Mouse (Mus musculus) CH12.LX (cell line): Measurements from ENCODE around the gene Cfdp1. TPM values are rescaled to one million over a fixed set of nuclear protein-coding genes. Genes with fewer than 3 reads are reported as not detected.

ENCODE experiments used
- DNase-seq: peaks from one replicate; pipeline ENCODE4 v3.0.0-alpha.2; 2013; ENCODE audit errors: extremely low read depth
- H3K27ac ChIP-seq: 2 replicates; pipeline ENCODE4 v1.5.1; 2012; ENCODE audit warnings: low read depth, mild to moderate bottlenecking, control low read depth, moderate library complexity; ENCODE audit not compliant: insufficient read depth
- H3K27me3 ChIP-seq: replicated peaks from 2 replicates; pipeline ENCODE3; 2012; ENCODE audit warnings: inconsistent platforms
- H3K36me3 ChIP-seq, 2 experiments: replicated peaks in 1 of 2; 2 replicates each; pipeline versions ENCODE3 to v1.6.1; 2012; ENCODE audit warnings: inconsistent platforms in 1 of 2, low read length in 1 of 2, mild to moderate bottlenecking in 1 of 2, mixed read lengths in 1 of 2, moderate library complexity in 1 of 2; ENCODE audit not compliant: control insufficient read depth in 1 of 2, insufficient read depth in 1 of 2
- H3K4me1 ChIP-seq, 2 experiments: 2 replicates each; pipeline ENCODE4 v1.6.1; 2012; ENCODE audit warnings: inconsistent platforms in 1 of 2, moderate library complexity in 1 of 2; ENCODE audit not compliant: insufficient read depth in 2 of 2, control insufficient read depth in 1 of 2
- H3K4me2 ChIP-seq: 2 replicates; pipeline ENCODE4 v1.6.1; 2012; ENCODE audit warnings: low read depth, mild to moderate bottlenecking, control low read depth; ENCODE audit not compliant: poor library complexity, insufficient read depth, severe bottlenecking
- H3K4me3 ChIP-seq, 3 experiments: fragments of 150-350 bp in 1 of 3; sonication (generic) in 1 of 3; replicated peaks in 1 of 3; 2 replicates each; pipeline versions ENCODE3 to v1.5.1; 2011 to 2012; ENCODE audit warnings: low read depth in 2 of 3, low read length in 2 of 3, mild to moderate bottlenecking in 2 of 3, moderate library complexity in 2 of 3, control low read depth in 1 of 3, improper control_type of control experiment in 1 of 3, inconsistent platforms in 1 of 3, mixed read lengths in 1 of 3; ENCODE audit not compliant: poor library complexity in 1 of 3
- H3K79me2 ChIP-seq: replicated peaks from 2 replicates; pipeline ENCODE4 v1.6.1; 2012; ENCODE audit warnings: mild to moderate bottlenecking, moderate library complexity; ENCODE audit not compliant: control insufficient read depth, poor library complexity, insufficient read depth, severe bottlenecking; ENCODE audit errors: extremely low read depth
- H3K9ac ChIP-seq: 2 replicates; pipeline ENCODE4 v1.6.1; 2012; ENCODE audit warnings: low read depth, mild to moderate bottlenecking, control low read depth, moderate library complexity; ENCODE audit not compliant: insufficient read depth
- H3K9me3 ChIP-seq: replicated peaks from 2 replicates; pipeline ENCODE3; 2012; ENCODE audit warnings: low read length, inconsistent platforms, mixed read lengths
- CHD1 ChIP-seq: IDR thresholded peaks from 2 replicates; pipeline ENCODE4 v1.6.1; 2012; ENCODE audit warnings: low read depth, low read length, improper control_type of control experiment, inconsistent platforms
- CTCF ChIP-seq, 2 experiments: IDR thresholded peaks in 1 of 2; conservative IDR thresholded peaks in 1 of 2; 2 replicates each; pipeline ENCODE4 v1.5.1; 2011 to 2012; ENCODE audit warnings: low read depth in 2 of 2, low read length in 2 of 2, improper control_type of control experiment in 1 of 2, inconsistent platforms in 1 of 2, mild to moderate bottlenecking in 1 of 2, moderate library complexity in 1 of 2
- E2F4 ChIP-seq: IDR thresholded peaks from 2 replicates; pipeline ENCODE4 v1.6.1; 2011; ENCODE audit warnings: low read depth, low read length, improper control_type of control experiment; ENCODE audit not compliant: insufficient replicate concordance
- ELF1 ChIP-seq: IDR thresholded peaks from 2 replicates; pipeline ENCODE4 v1.6.1; 2014; ENCODE audit warnings: low read depth, mild to moderate bottlenecking, inconsistent platforms, low read length, improper control_type of control experiment
- EP300 ChIP-seq: IDR thresholded peaks from 2 replicates; pipeline ENCODE4 v1.6.1; 2011; ENCODE audit warnings: low read length, improper control_type of control experiment
- IRF4 ChIP-seq: IDR thresholded peaks from 2 replicates; pipeline ENCODE4 v1.6.1; 2014; ENCODE audit warnings: low read depth, mild to moderate bottlenecking, inconsistent platforms, low read length, improper control_type of control experiment
- MAX ChIP-seq: IDR thresholded peaks from 2 replicates; pipeline ENCODE4 v1.6.1; 2011; ENCODE audit warnings: low read length, improper control_type of control experiment
- MAZ ChIP-seq: IDR thresholded peaks from 2 replicates; pipeline ENCODE4 v1.6.1; 2012; ENCODE audit warnings: low read depth, mild to moderate bottlenecking, inconsistent platforms, low read length, improper control_type of control experiment, moderate library complexity
- MEF2A ChIP-seq: IDR thresholded peaks from 2 replicates; pipeline ENCODE4 v1.6.1; 2014; ENCODE audit warnings: low read depth, mild to moderate bottlenecking, inconsistent platforms, low read length, improper control_type of control experiment, borderline replicate concordance
- MXI1 ChIP-seq: IDR thresholded peaks from 2 replicates; pipeline ENCODE4 v1.6.1; 2011; ENCODE audit warnings: mild to moderate bottlenecking, low read depth, low read length, improper control_type of control experiment
- NELFE ChIP-seq: IDR thresholded peaks from 2 replicates; pipeline ENCODE4 v1.6.1; 2011; ENCODE audit warnings: low read depth, low read length, improper control_type of control experiment
- POLR2A ChIP-seq: IDR thresholded peaks from 2 replicates; pipeline ENCODE4 v1.6.1; 2011; ENCODE audit warnings: low read depth, mild to moderate bottlenecking, improper control_type of control experiment, low read length
- POLR2AphosphoS2 ChIP-seq: IDR thresholded peaks from 2 replicates; pipeline ENCODE4 v1.6.1; 2011; ENCODE audit warnings: low read depth, low read length, improper control_type of control experiment
- RAD21 ChIP-seq: IDR thresholded peaks from 2 replicates; pipeline ENCODE4 v1.6.1; 2011; ENCODE audit warnings: low read depth, mild to moderate bottlenecking, low read length, improper control_type of control experiment, moderate library complexity
- SIN3A ChIP-seq: IDR thresholded peaks from 2 replicates; pipeline ENCODE4 v1.6.1; 2012; ENCODE audit warnings: low read length, improper control_type of control experiment, inconsistent platforms
- SMC3 ChIP-seq: IDR thresholded peaks from 2 replicates; pipeline ENCODE4 v1.6.1; 2011; ENCODE audit warnings: low read depth, low read length, improper control_type of control experiment
- TBP ChIP-seq: conservative IDR thresholded peaks from 2 replicates; pipeline ENCODE4 v1.6.1; 2011; ENCODE audit warnings: low read depth, low read length, improper control_type of control experiment
- UBTF ChIP-seq: IDR thresholded peaks from 2 replicates; pipeline ENCODE4 v1.6.1; 2012; ENCODE audit warnings: low read depth, mild to moderate bottlenecking, inconsistent platforms, low read length, improper control_type of control experiment, moderate library complexity
- USF1 ChIP-seq: IDR thresholded peaks from 2 replicates; pipeline ENCODE4 v1.6.1; 2014; ENCODE audit warnings: low read depth, mild to moderate bottlenecking, inconsistent platforms, low read length, improper control_type of control experiment
- USF2 ChIP-seq: conservative IDR thresholded peaks from 2 replicates; pipeline ENCODE4 v1.6.1; 2011; ENCODE audit warnings: low read depth, low read length, improper control_type of control experiment
- ZC3H11A ChIP-seq: IDR thresholded peaks from 2 replicates; pipeline ENCODE4 v1.6.1; 2012; ENCODE audit warnings: low read depth, mild to moderate bottlenecking, inconsistent platforms, low read length, improper control_type of control experiment
- ZKSCAN1 ChIP-seq: IDR thresholded peaks from 2 replicates; pipeline ENCODE4 v1.6.1; 2012; ENCODE audit warnings: low read depth, inconsistent platforms, low read length, improper control_type of control experiment, borderline replicate concordance
- ZMIZ1 ChIP-seq: IDR thresholded peaks from 2 replicates; pipeline ENCODE4 v1.6.1; 2012; ENCODE audit warnings: low read depth, mild to moderate bottlenecking, inconsistent platforms, low read length, improper control_type of control experiment
- ZNF384 ChIP-seq: IDR thresholded peaks from 2 replicates; pipeline ENCODE4 v1.6.1; 2012; ENCODE audit warnings: low read depth, low read length, improper control_type of control experiment, inconsistent platforms
- dilution Hi-C: fragments of 300-500 bp; cut with MboI; formaldehyde crosslinking; loops from 2 replicates; pipeline ENCODE4 v1.14.3; 2020; ENCODE audit warnings: low sequenced_read_pairs; ENCODE audit not compliant: extremely low pct_unique_long_range_greater_than_20kb, extremely low pct_ligation_motif_present
- in situ Hi-C: fragments of 300-500 bp; cut with MboI; formaldehyde crosslinking; loops from 3 replicates; pipeline ENCODE4 v1.14.3; 2019; ENCODE audit warnings: low sequenced_read_pairs, low pct_ligation_motif_present, low pct_unique_long_range_greater_than_20kb, mixed read lengths
- polyA plus RNA-seq: library from polyadenylated mRNA; unstranded; fragments of >175 nt; gene quantifications from 2 replicates; pipeline ENCODE4 v1.2.1, GENCODE M21; 2012; ENCODE audit warnings: low read depth; ENCODE audit not compliant: insufficient read length
- total RNA-seq, 2 experiments: library from RNA; depleted of rRNA; stranded (reverse); fragments of 300-350 nt in 1 of 2; fragments of >200 nt in 1 of 2; gene quantifications; 2 replicates each; pipeline ENCODE4 v1.2.3; 2012 to 2014

Cfdp1 gene
- total and polyA plus RNA-seq, 3 experiments, result 113 to 210 (median 169) TPM

DNA sequence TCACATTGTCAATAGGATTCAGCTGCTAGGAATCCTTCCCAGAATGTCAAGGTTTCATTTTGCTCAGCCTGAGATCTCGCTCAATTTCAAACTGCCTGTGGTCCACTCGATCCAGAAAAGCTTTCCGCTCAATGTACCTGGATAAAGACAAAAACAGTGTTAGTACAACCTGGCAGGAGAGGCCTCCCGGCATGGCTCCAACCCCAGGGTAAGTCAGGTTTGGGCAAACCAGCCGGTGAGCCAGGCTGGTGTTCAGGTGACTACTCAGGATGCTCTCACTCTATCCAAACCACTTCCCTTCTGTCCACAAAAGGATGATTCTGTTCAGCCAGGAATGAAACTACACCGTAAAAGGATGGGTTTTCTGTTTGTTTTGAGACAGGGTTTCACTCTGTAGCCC lies 85.4 kb downstream of the Cfdp1 start:
- dilution Hi-C loops (no loop called here), in situ Hi-C loops (no loop called here)
- Histone ChIP-seq H3K27me3 (no peaks in the 10 kb centered on the region), H3K4me3 (no peak overlapping the region), H3K9me3 (no peaks in the 10 kb centered on the region), H3K27ac (no peak overlapping the region), H3K4me1 (peaks cover 0 to under 1% of the 10 kb centered on the region in 2 experiments; a peak in 1 of 4 replicates), H3K4me2 (no peak overlapping the region), H3K79me2 (no peaks in the 10 kb centered on the region), H3K9ac (no peak overlapping the region), H3K36me3 (peaks cover 36 to 85% of the 10 kb centered on the region in 2 experiments)
- no peak for DNase-seq
- TF ChIP-seq ZC3H11A (no peak), USF1 (no peak), IRF4 (no peak), ELF1 (no peak), SIN3A (no peak)

DNA sequence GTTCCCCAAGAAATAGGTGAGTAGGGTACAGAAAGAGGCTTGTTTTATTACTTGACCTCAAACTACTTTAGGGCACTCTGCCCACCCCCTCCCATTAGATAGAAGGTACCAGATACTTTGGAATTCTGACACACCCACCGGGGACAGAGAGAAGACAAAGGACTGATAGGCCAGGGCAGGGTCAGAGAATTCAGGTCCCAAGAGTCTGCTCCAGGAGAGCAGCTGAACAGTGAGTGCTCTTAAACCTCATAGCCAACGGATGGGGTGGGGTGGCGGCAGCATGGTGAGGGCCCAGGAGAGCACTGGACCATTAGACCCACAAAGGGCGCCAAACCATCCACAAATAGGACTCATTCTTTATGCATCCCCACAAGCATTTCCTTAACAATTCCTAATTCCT lies 88.5 kb downstream of the Cfdp1 start:
- in situ Hi-C loops, result no loop called here
- Histone ChIP-seq H3K4me2 (no peak overlapping the region), H3K4me3 (no peak overlapping the region), H3K4me1 (no peaks in the 10 kb centered on the region), H3K79me2 (no peaks in the 10 kb centered on the region), H3K27ac (no peak overlapping the region)
- TF ChIP-seq MEF2A, result no peak
- TF ChIP-seq ELF1, result no peak
- no peak for TF ChIP-seq USF2
- no peak for TF ChIP-seq MXI1
- TF ChIP-seq EP300, result no peak
- no peak for TF ChIP-seq MAX
- TF ChIP-seq, all 38 proteins: peak for 0
- dilution Hi-C loops, result no loop called here
- Histone ChIP-seq H3K27me3 (no peaks in the 10 kb centered on the region), H3K9me3 (no peaks in the 10 kb centered on the region), H3K9ac (no peak overlapping the region), H3K36me3 (peaks cover 27 to 59% of the 10 kb centered on the region in 2 experiments)
- DNase-seq, result no peak

DNA sequence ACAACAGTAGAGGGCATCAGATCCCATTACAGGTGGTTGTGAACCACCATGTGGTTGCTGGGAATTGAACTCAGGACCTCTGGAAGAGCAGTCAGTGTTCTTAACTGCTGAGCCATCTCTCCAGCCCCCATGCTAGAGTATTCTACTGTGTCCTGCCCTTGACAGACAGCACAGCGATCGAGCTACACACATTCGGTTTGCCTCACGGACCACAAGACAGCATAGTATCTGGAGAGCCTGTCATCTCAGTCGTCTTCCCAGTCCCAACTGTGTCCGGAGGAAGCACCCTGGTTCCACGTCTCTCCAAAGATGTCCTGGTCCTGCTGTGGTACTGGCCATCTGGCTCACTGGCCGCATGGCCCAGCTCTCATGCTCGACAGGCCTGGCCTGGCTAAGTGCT lies 89.0 kb downstream of the Cfdp1 start:
- peaks cover 25 to 56% of the 10 kb centered on the region in 2 experiments for H3K36me3 ChIP-seq
- H3K4me1 ChIP-seq, result no peaks in the 10 kb centered on the region
- dilution Hi-C loops (no loop called here), in situ Hi-C loops (no loop called here)
- no peaks in the 10 kb centered on the region for H3K27me3 ChIP-seq
- TF ChIP-seq ZNF384 (no peak), NELFE (no peak), MAZ (no peak), TBP (no peak), RAD21 (no peak), CTCF (conservative IDR thresholded peaks at IDR 0.05 in 1 of 2, IDR thresholded peaks at IDR 0.05 in 1 of 2; ENCODE audit: low read depth in 2 of 2, low read length in 2 of 2) (no peak), SMC3 (no peak), MXI1 (no peak), UBTF (no peak), USF1 (no peak), MAX (no peak), ZKSCAN1 (no peak), SIN3A (no peak), POLR2A (no peak), MEF2A (no peak), CHD1 (no peak), E2F4 (no peak), POLR2AphosphoS2 (no peak), ZMIZ1 (no peak)
- H3K4me3 ChIP-seq, result no peak overlapping the region
- H3K79me2 ChIP-seq, result no peaks in the 10 kb centered on the region
- no peaks in the 10 kb centered on the region for H3K9me3 ChIP-seq
- DNase-seq, result no peak
- no peak overlapping the region for H3K27ac ChIP-seq
- H3K4me2 ChIP-seq, result no peak overlapping the region
- no peak overlapping the region for H3K9ac ChIP-seq
